Mouse (Mus musculus): Measurements from ENCODE around the gene Cinp. TPM values are rescaled to one million over a fixed set of nuclear protein-coding genes. Genes with fewer than 3 reads are reported as not detected.

The Cinp gene
- 20.0 TPM for polyA plus RNA-seq (2017; shearing (Covaris generic))

GRCm38 (mm10) chr12:110889036-110890020, at the start of gene Cinp, which contains the start of gene Tecpr2:
Gene Cinp (minus strand): TSS chr12:110889145.
Gene Tecpr2 (plus strand): TSS chr12:110889264.

GRCm38 (mm10) chr12:110850010-110850928, 38.7 kb downstream of the Cinp start, which contains the start of gene Zfp839:
Gene Zfp839 (plus strand): TSS chr12:110850253.

DNA sequence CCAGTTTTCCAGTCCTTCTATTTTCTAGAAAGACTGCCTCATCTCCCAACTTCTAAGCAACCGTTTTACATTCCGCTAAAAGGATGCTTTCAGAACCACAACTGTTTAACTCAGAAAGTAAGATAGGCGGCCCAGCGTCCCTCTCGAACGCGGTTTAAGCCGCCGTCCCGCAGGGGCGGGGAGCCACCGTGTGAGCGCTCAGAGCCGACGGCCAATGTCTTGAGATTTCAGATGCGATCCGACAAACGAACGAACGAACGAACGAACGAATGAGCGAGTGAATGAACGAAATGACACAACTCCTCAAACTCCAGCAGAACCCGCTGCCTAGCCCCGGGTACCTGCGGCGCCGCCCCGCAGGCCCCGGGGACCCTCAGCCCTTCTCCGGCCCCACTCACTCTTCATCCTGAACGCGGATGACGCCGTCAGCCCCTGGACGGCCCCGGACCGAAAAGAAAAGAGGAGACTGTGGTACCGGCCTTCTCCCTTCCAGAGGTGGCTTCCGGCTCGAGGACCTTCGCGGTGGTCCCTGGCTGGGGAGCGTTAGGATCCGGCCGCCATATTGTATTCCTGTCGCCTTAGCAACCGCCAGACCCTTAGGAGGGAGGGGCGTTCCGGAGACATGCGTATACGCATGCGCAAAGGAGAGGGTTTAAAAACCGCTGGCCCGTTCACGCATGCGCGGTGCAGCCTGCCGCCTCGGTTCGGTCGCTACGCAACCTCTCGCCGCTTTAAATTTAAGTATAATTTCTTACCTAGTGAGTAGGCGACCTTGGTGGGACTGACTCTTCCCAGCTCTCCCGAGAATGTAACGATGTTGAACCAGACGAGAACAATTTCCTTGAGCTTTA, 48.4 kb downstream of the Cinp start, which contains the start of gene Mok:
TSS of gene Mok (minus strand) at position 592 of the 851 bp plus-strand sequence.

Other genes with a start within 250 kb of the Cinp start
- gene 1700001K19Rik, start 206.5 kb downstream of the Cinp start, polyA plus RNA-seq (2017; shearing (Covaris generic)), result not detected
- 817 TPM for gene Hsp90aa1, start 186.4 kb downstream of the Cinp start, polyA plus RNA-seq (2017; shearing (Covaris generic))
- 71.0 TPM for gene Wdr20, start 151.2 kb downstream of the Cinp start, polyA plus RNA-seq (2017; shearing (Covaris generic))
- not detected for gene Mok, start 48.2 kb downstream of the Cinp start, polyA plus RNA-seq (2017; shearing (Covaris generic))
- 9.0 TPM for gene Zfp839, start 38.9 kb downstream of the Cinp start, polyA plus RNA-seq (2017; shearing (Covaris generic))
- gene Tecpr2, start 119 bp upstream of the Cinp start, polyA plus RNA-seq (2017; shearing (Covaris generic)), result 3.4 TPM
- 3.7 TPM for gene Ankrd9, start 89.9 kb upstream of the Cinp start, polyA plus RNA-seq (2017; shearing (Covaris generic))
- gene Rcor1, start 150.2 kb upstream of the Cinp start, polyA plus RNA-seq (2017; shearing (Covaris generic)), result 47.7 TPM

All from effector memory CD4-positive, alpha-beta T cell, adult 7 months (primary cell).